Mouse (Mus musculus): ENCODE measurements around the gene Dapl1. TPM values are rescaled to one million over a fixed set of nuclear protein-coding genes. Genes with fewer than 3 reads are reported as not detected.

Dapl1 gene
- not detected for total RNA-seq (2021)
- long read RNA-seq, experiment 1, result 0 reads
- long read RNA-seq, experiment 2, result 0 reads

- DNase-seq, result peak; percentile 8
Measured at GRCm38 (mm10) chr2:59484438-59484837, at the start of gene Dapl1. Dapl1 (plus strand) TSS chr2:59484653.

- DNase-seq, result no peak
Measured at GRCm38 (mm10) chr2:59434820-59435219, 49.6 kb upstream of the Dapl1 start.

GRCm38 (mm10) chr2:59437684-59438393 lies 46.6 kb upstream of the Dapl1 start:
- peak; percentile 43 for DNase-seq

GRCm38 (mm10) chr2:59438479-59438935 lies 45.9 kb upstream of the Dapl1 start:
- no peak for DNase-seq

GRCm38 (mm10) chr2:59439824-59440223 lies 44.6 kb upstream of the Dapl1 start:
- DNase-seq, result no peak

GRCm38 (mm10) chr2:59440481-59440880 lies 44.0 kb upstream of the Dapl1 start:
- DNase-seq, result peak; percentile 69

GRCm38 (mm10) chr2:59441681-59442080 lies 42.8 kb upstream of the Dapl1 start:
- DNase-seq, result no peak

GRCm38 (mm10) chr2:59446671-59447070 lies 37.8 kb upstream of the Dapl1 start:
- no peak for DNase-seq

GRCm38 (mm10) chr2:59447712-59448111 lies 36.7 kb upstream of the Dapl1 start:
- DNase-seq, result no peak

- no peak for DNase-seq
Measured at GRCm38 (mm10) chr2:59448516-59448915, 35.9 kb upstream of the Dapl1 start.

- DNase-seq, result no peak
Measured at GRCm38 (mm10) chr2:59448921-59449320, 35.5 kb upstream of the Dapl1 start.

- no peak for DNase-seq
Measured at GRCm38 (mm10) chr2:59451675-59452074, 32.8 kb upstream of the Dapl1 start.

GRCm38 (mm10) chr2:59452102-59452501 lies 32.4 kb upstream of the Dapl1 start:
- no peak for DNase-seq

- no peak for DNase-seq
Measured at GRCm38 (mm10) chr2:59462086-59462485, 22.4 kb upstream of the Dapl1 start.

- no peak for DNase-seq
Measured at GRCm38 (mm10) chr2:59463428-59464182, 20.8 kb upstream of the Dapl1 start.

- no peak for DNase-seq
Measured at GRCm38 (mm10) chr2:59465671-59466070, 18.8 kb upstream of the Dapl1 start.

- no peak for DNase-seq
Measured at GRCm38 (mm10) chr2:59466358-59466757, 18.1 kb upstream of the Dapl1 start.

- DNase-seq, result no peak
Measured at GRCm38 (mm10) chr2:59467085-59467484, 17.4 kb upstream of the Dapl1 start.

GRCm38 (mm10) chr2:59467976-59468375 lies 16.5 kb upstream of the Dapl1 start:
- no peak for DNase-seq

GRCm38 (mm10) chr2:59469590-59470245 lies 14.7 kb upstream of the Dapl1 start:
- no peak for DNase-seq

- DNase-seq, result no peak
Measured at GRCm38 (mm10) chr2:59470326-59471031, 14.0 kb upstream of the Dapl1 start.
